Comparison of ENCODE assay signal across 19 mouse cellular contexts in genomic region chr17:48099312-48099711, GRCm38 (mm10). TPM values are rescaled to one million over a fixed set of nuclear protein-coding genes. Genes with fewer than 3 reads are reported as not detected.
DNase-seq lines count a peak whose midpoint lies in the region; ATAC-seq and TF ChIP-seq lines count a peak whose summit lies in the region.
"Had no signal": no experiment of that assay in that cellular context is flagged by ENCODE, and none has a peak within 500 bp of the region (broad histone marks: within the 10 kb centered on the region; RNA-seq: fewer than 3 reads in every experiment).

No protein-coding gene starts in this region.

- 5% methylated on average over 11 of the region's 11 CpGs for WGBS in forebrain, embryonic 13.5 days
- WGBS in forebrain, embryonic 16.5 days: 12% methylated on average over 11 of the region's 11 CpGs
- 11% methylated on average over 11 of the region's 11 CpGs for WGBS in kidney, embryonic 15.5 days
- WGBS in liver, embryonic 12.5 days (ENCODE audit: insufficient replicate concordance): 12% methylated on average over 11 of the region's 11 CpGs

- no peak for TF ChIP-seq CTCF in E14TG2a.4 (conservative IDR thresholded peaks at IDR 0.05; ENCODE audit: low read length)

- peaks cover 68% of the 10 kb centered on the region for H3K27me3 ChIP-seq in forebrain, embryonic 13.5 days
- peaks cover 45% of the 10 kb centered on the region for H3K27me3 ChIP-seq in forebrain, embryonic 16.5 days (replicated peaks; ENCODE audit: control insufficient read depth, insufficient read depth, low read length)
- H3K27me3 ChIP-seq in kidney, embryonic 15.5 days: peaks cover 58% of the 10 kb centered on the region
- H3K27me3 ChIP-seq in E14TG2a.4 (ENCODE audit: insufficient read depth, low read length): peaks cover 64% of the 10 kb centered on the region
- H3K27me3 ChIP-seq in liver, embryonic 12.5 days (replicated peaks): peaks cover 73% of the 10 kb centered on the region

- no peak for DNase-seq in kidney, adult 8-10 months
- DNase-seq in adrenal gland, postnatal 4 days (ENCODE audit: low spot score in 2 of 2): no peak
- DNase-seq in adrenal gland, adult 18-20 months (ENCODE audit: low spot score in 2 of 2): no peak
- DNase-seq: cerebellum, adult 2 months; gastrocnemius, postnatal 14 days; kidney, adult 9 months; left cerebral cortex, postnatal 4 days; lung, postnatal 4 days; right cerebral cortex, postnatal 4 days had no signal

- no peak overlapping the region for H3K9ac ChIP-seq in forebrain, embryonic 13.5 days
- H3K9ac ChIP-seq in forebrain, embryonic 16.5 days (replicated peaks; ENCODE audit: low read depth, low read length): no peak overlapping the region
- no peak overlapping the region for H3K9ac ChIP-seq in kidney, embryonic 15.5 days
- H3K9ac ChIP-seq in liver, embryonic 12.5 days: no peak overlapping the region
- H3K9ac ChIP-seq: embryonic facial prominence, embryonic 15.5 days; forebrain, embryonic 15.5 days had no signal

- no peaks in the 10 kb centered on the region for H3K36me3 ChIP-seq in forebrain, embryonic 13.5 days (ENCODE audit: poor library complexity, severe bottlenecking)
- H3K36me3 ChIP-seq in forebrain, embryonic 16.5 days (ENCODE audit: control insufficient read depth, insufficient read depth): no peaks in the 10 kb centered on the region
- H3K36me3 ChIP-seq in kidney, embryonic 15.5 days: no peaks in the 10 kb centered on the region
- no peaks in the 10 kb centered on the region for H3K36me3 ChIP-seq in E14TG2a.4 (ENCODE audit: insufficient read depth, low read length)
- H3K36me3 ChIP-seq in liver, embryonic 12.5 days: no peaks in the 10 kb centered on the region
- H3K36me3 ChIP-seq: embryonic facial prominence, embryonic 15.5 days; forebrain, embryonic 15.5 days had no signal

- H3K4me3 ChIP-seq in forebrain, embryonic 13.5 days: peak overlapping the region; percentile 25; the same call in 1 of the 2 replicates
- no peak overlapping the region for H3K4me3 ChIP-seq in forebrain, embryonic 16.5 days (replicated peaks; ENCODE audit: low read length)
- no peak overlapping the region for H3K4me3 ChIP-seq in kidney, embryonic 15.5 days (replicated peaks)
- H3K4me3 ChIP-seq in E14TG2a.4 (replicated peaks; ENCODE audit: low read length): 0 out of 2 replicates have a peak overlapping the region, but pooled peaks have one; percentile 35
- H3K4me3 ChIP-seq in liver, embryonic 12.5 days: no peak overlapping the region

- no peaks in the 10 kb centered on the region for H3K9me3 ChIP-seq in forebrain, embryonic 13.5 days (replicated peaks)
- no peaks in the 10 kb centered on the region for H3K9me3 ChIP-seq in forebrain, embryonic 16.5 days (ENCODE audit: control insufficient read depth, low read length)
- H3K9me3 ChIP-seq in kidney, embryonic 15.5 days (replicated peaks): no peaks in the 10 kb centered on the region
- H3K9me3 ChIP-seq in E14TG2a.4 (ENCODE audit: low read length): 0 out of 2 replicates have a peak, but pooled peaks cover under 1% of the 10 kb centered on the region
- no peaks in the 10 kb centered on the region for H3K9me3 ChIP-seq in liver, embryonic 12.5 days (replicated peaks)
- H3K9me3 ChIP-seq: embryonic facial prominence, embryonic 15.5 days; forebrain, embryonic 15.5 days had no signal

- no peak overlapping the region for H3K4me2 ChIP-seq in forebrain, embryonic 13.5 days
- H3K4me2 ChIP-seq in forebrain, embryonic 16.5 days (ENCODE audit: low read length): no peak overlapping the region
- H3K4me2 ChIP-seq in kidney, embryonic 15.5 days: peak overlapping the region; percentile 67
- 0 out of 2 replicates have a peak overlapping the region, but pooled peaks have one; percentile 53 for H3K4me2 ChIP-seq in liver, embryonic 12.5 days

- no peak for ATAC-seq in forebrain, embryonic 13.5 days
- ATAC-seq in forebrain, embryonic 16.5 days: no peak
- no peak for ATAC-seq in kidney, embryonic 15.5 days (replicated peaks; ENCODE audit: low FRiP score)
- no peak for ATAC-seq in liver, embryonic 12.5 days
- ATAC-seq: forebrain, embryonic 15.5 days had no signal

- peaks cover 49% of the 10 kb centered on the region for H3K4me1 ChIP-seq in forebrain, embryonic 13.5 days
- H3K4me1 ChIP-seq in forebrain, embryonic 16.5 days (replicated peaks; ENCODE audit: control insufficient read depth, insufficient read depth, low read length): peaks cover 35% of the 10 kb centered on the region
- H3K4me1 ChIP-seq in kidney, embryonic 15.5 days: peaks cover 61% of the 10 kb centered on the region
- H3K4me1 ChIP-seq in E14TG2a.4 (replicated peaks; ENCODE audit: low read depth, low read length): peaks cover 59% of the 10 kb centered on the region
- peaks cover 25% of the 10 kb centered on the region for H3K4me1 ChIP-seq in liver, embryonic 12.5 days

- no peak overlapping the region for H3K27ac ChIP-seq in forebrain, embryonic 13.5 days
- H3K27ac ChIP-seq in forebrain, embryonic 16.5 days (ENCODE audit: low read length): no peak overlapping the region
- no peak overlapping the region for H3K27ac ChIP-seq in kidney, embryonic 15.5 days
- no peak overlapping the region for H3K27ac ChIP-seq in liver, embryonic 12.5 days
- H3K27ac ChIP-seq: embryonic facial prominence, embryonic 15.5 days; forebrain, embryonic 15.5 days had no signal

RNA-seq across cellular contexts. Expression of gene 1700067P10Rik, which starts 10.2 kb away (rescaled TPM):
- not detected in 2 replicates for polyA plus RNA-seq in forebrain, embryonic 13.5 days (2015; fragmentation: Nextera tagmentation; extraction: Ambion mirVana)
- polyA plus RNA-seq in forebrain, embryonic 16.5 days (2015; fragmentation: Nextera tagmentation; extraction: Ambion mirVana): not detected in 2 replicates
- polyA plus RNA-seq in kidney, embryonic 15.5 days (2015; fragmentation: Nextera tagmentation; extraction: Ambion mirVana): not detected in 2 replicates
- not detected in 2 replicates for polyA plus RNA-seq in liver, embryonic 12.5 days (2016; fragmentation: Nextera tagmentation; extraction: Ambion mirVana)
- total RNA-seq in adrenal gland, postnatal 4 days (2021): not detected
- total RNA-seq in adrenal gland, adult 18-20 months (2021): not detected
- total RNA-seq: gastrocnemius, postnatal 14 days; hematopoietic stem cell, adult 5-6 weeks; layer of hippocampus, postnatal 10 days; left cerebral cortex, postnatal 4 days had no signal
- polyA plus RNA-seq: embryonic facial prominence, embryonic 15.5 days; forebrain, embryonic 15.5 days; stomach, embryonic 14.5 days had no signal

RNA-seq across cellular contexts. Expression of gene 9830107B12Rik, which starts 46.8 kb away (rescaled TPM):
- polyA plus RNA-seq in forebrain, embryonic 13.5 days (2015; fragmentation: Nextera tagmentation; extraction: Ambion mirVana): not detected in 2 replicates
- polyA plus RNA-seq in forebrain, embryonic 16.5 days (2015; fragmentation: Nextera tagmentation; extraction: Ambion mirVana): not detected in 2 replicates
- not detected in 2 replicates for polyA plus RNA-seq in kidney, embryonic 15.5 days (2015; fragmentation: Nextera tagmentation; extraction: Ambion mirVana)
- 0.11 TPM in 1 of 2 replicates, not detected in the other for polyA plus RNA-seq in liver, embryonic 12.5 days (2016; fragmentation: Nextera tagmentation; extraction: Ambion mirVana)
- under 1 TPM in 1 of 2 experiments, not detected in 1; 0.28 TPM for total RNA-seq in adrenal gland, postnatal 4 days (2021)
- not detected for total RNA-seq in adrenal gland, adult 18-20 months (2021)
- total RNA-seq: layer of hippocampus, postnatal 10 days; left cerebral cortex, postnatal 4 days had no signal
- polyA plus RNA-seq: cerebellum, adult 2 months; embryonic facial prominence, embryonic 15.5 days; forebrain, embryonic 15.5 days; stomach, embryonic 14.5 days had no signal

Comparison
In these comparisons a context has a peak if more than half of its experiments do, and no peak if none do; other contexts are left out.
1. H3K4me3 ChIP-seq: peak in forebrain, embryonic 13.5 days (single experiment) and E14TG2a.4 (single experiment); none in forebrain, embryonic 16.5 days (single experiment), kidney, embryonic 15.5 days (single experiment) and liver, embryonic 12.5 days (single experiment).
2. H3K4me2 ChIP-seq: peak in kidney, embryonic 15.5 days (single experiment) and liver, embryonic 12.5 days (single experiment); none in forebrain, embryonic 13.5 days (single experiment) and forebrain, embryonic 16.5 days (single experiment).